Mouse (Mus musculus) forelimb bud, embryonic 11.5 days (tissue): Measurements from ENCODE around the gene Arrdc5.
"Not testable (repeated sequence)": the region's sequence is repeated elsewhere in the genome, so short reads cannot be mapped to it uniquely, and the experiment has no call there.

Experiments used
- DNase-seq: peaks from one replicate; pipeline ENCODE4 v3.0.0-alpha.2; 2012; ENCODE audit warnings: low read depth, low spot score

Arrdc5 gene

DNA sequence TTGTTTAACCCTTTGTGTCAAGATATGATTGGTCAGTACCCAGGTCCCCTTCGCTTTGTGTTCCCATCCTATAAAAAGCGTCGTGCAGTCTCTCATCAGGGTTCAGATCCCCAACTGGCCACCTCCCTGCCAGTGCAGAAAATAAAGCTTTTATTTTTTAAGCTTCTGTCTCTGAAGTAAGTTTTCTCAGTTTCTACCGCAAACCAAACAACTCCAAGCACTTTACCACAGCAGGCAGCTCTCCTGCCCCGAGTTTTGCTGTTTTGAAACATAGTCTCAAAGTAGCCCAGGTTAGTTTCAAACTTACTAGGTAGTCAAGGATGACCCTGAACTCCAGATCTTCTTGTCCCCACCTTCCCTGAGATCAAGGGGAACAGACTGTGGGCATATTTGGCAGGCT lies 21.7 kb downstream of the Arrdc5 start:
- DNase-seq = no peak

DNA sequence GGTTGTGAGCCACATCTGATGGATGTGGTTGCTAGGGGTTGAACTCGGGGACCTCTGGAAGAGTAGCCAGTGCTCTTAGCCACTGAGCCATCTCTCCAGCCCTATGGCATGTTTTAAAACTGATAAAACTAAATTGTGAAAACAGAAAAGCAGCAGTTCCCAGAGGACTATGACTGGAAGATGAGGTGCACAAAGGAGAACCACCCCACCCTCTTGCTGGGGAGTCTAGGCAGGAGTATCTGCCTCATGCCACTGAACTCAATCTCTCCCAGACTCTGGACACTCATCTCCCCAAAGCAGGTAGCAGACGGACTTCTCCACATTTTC lies 22.6 kb downstream of the Arrdc5 start:
- DNase-seq = no peak

DNA sequence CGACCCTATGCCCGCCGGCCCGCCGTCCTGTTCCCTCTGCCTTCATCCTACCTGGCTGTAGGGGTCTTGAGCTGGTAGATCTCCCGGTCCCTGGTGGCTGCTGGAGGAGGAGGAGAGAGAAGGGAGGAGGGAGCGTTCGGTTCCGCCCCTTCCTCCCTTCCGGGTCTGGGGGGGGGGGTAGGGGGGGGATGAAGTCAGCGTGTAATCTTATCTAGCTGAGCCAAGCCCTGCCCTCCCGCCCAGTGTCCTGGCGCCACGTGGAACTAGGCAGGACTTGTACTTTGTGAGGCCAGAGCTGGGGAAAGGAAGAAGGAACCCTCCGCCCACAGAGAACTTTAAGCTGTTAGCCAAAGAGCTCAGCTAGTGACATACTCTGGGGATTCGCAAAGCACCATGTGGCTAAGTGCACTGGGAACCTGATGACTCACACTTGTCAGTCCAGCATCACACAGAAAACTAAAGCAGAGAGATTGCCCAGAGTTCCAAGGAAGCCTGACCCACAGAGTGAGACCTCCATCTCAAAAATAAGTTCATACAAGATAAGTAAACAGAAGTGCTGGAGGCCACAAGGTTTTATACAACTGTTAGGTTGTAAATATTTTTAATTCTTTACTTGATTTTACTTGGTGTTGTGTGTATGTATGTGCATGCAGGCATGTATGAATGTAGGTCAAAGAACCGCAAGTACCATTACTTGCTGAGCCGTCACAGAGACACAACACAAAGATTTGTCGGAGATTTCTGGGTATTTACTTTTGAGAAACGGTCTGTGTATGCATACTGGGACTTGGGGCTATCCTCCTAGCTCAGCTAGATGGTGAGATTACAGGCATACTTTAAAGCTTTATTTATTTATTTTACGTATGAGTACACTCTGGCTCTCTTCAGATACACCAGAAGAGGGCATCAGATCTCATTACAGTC lies 23.2 kb downstream of the Arrdc5 start, which contains the start of gene Ticam1:
TSS of gene Ticam1 (minus strand) at position 144 of the 924 bp plus-strand sequence.
- DNase-seq = peak; percentile 98

DNA sequence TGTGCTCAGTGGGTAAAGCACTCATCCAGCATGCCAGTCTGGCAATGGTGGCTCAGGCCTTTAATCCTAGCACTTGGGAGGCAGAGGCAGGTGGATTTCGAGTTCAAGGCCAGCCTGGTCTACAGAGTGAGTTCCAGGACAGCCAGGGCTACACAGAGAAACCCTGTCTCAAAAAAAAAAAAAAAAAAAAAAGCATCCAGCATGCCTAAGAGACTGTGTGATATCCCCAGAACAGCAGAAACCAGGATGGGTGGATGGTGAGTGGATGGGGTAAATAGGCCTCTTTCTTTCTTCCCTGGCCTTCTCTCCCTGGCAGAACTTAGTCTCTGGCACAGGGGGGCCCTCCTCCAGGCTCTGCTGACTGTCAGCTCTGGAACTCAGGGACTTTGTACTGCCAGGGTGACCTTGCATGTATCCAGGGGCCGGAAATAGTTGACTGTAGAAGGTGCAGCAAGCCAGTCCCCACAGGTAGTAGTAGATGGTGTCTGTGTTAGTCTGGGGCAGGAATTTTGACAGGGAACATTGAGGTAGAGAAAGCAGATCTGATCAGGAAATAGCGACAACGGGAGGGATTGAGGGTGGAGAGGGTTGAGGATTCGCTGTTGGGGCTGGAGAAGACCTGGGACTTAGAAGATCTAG lies 24.1 kb downstream of the Arrdc5 start:
- DNase-seq = no peak

DNA sequence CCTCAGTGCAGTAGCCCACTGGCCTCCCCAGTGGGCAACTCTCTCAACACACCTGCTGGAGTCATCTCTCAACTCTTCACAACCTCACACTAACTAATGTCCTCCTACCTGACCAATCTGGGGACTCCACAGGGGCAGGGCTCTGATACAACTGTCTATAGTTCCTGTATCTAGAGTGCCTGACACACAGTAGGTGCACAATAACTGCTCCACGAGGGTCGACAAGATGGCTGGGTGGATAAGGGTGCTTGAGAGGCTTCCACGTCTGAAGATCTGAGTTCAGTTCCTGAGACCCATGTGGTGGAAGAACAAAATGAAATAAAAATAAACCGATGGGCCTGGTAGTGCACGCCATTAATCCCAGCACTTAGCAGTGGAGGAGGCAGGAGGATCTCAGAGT lies 26.1 kb downstream of the Arrdc5 start:
- no peak for DNase-seq

DNA sequence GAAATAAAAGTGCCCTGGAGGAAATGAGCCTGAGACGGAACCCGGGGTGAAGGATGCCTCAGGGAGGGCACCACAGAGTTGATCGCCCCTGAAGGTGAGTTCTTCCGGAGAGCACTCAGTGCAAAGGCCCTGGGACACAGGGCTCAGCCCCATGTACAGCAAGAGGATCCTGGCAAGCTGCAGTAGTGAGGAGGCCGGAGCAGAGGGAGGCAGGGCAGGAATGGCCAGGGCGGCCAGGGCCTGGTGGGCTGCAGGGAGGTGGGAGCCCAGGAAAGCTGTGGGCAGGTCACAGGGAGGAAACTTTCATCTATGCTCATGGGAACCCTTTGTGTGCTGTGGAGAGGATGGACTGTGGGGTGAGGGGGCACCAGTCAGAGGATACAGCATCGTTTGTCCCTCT lies 26.6 kb downstream of the Arrdc5 start:
- no peak for DNase-seq

DNA sequence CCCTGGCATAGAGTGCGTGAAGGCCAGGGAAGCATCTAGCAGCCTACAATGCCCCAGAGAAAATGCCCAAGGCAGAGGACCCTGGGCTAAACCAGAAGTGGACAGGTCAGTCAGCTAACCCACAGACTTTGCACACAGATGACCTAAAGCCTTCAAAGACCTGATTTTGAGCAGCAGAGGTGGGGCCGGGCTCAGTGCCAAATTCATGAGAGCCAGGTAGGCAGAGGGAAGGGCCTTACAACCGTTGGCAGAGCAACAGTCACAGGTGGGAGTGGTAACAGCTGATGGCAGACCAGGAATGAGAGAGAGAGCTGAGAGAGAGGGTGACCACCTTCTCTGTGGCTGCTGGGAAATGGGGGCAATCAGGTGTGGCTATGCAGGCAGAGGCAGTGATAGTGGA lies 27.4 kb downstream of the Arrdc5 start:
- DNase-seq = no peak

DNA sequence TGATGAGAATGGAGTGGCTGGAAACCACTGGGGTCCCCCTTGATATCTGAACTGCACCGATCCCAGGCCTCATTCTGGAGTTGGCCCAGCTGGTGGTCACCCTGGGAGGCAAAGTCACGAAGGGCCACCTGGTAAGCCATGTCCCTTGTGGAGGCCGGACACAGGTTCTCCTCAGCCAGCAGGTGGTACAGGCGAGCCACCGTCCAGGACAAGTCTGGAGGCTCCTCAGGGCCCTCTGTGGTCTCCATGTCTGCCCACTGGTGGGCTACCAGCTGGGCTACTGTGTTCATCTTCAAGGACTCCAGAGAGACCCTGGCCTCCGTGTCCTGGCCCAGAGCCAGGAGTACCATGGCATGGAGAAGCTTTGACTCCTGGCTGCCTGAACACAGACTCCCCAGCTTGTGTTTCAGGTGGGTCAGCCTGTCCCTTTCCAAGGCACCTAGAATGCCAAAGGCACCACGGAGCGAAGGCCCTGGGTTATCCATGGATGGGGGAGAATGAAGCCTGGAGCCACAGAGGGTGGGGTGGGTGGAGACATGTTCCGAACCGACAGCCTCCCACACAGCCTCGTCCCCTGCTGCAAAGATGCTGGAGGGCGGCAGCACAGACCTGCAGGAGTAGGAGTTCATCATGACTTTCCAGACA lies 28.4 kb downstream of the Arrdc5 start:
- no peak for DNase-seq

DNA sequence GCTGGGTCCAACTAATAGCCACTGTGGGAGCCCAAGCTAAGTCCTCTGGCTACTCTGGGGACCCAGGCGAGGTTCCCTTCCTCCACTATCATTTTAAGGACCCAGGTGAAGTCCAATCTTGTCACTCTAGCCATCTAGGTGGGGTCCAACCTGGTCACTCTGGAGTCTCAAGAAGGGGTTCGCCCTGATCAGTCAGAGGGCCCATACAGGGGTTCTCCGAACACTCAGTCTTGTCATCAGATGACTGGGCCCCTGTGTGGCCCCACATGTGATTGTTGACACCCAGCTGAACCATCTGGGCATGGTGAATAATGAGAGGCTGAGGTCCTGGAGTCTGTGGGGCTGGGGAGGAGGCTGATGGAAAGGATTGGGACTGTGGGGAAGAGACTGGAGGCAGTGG lies 30.3 kb downstream of the Arrdc5 start:
- no peak for DNase-seq

DNA sequence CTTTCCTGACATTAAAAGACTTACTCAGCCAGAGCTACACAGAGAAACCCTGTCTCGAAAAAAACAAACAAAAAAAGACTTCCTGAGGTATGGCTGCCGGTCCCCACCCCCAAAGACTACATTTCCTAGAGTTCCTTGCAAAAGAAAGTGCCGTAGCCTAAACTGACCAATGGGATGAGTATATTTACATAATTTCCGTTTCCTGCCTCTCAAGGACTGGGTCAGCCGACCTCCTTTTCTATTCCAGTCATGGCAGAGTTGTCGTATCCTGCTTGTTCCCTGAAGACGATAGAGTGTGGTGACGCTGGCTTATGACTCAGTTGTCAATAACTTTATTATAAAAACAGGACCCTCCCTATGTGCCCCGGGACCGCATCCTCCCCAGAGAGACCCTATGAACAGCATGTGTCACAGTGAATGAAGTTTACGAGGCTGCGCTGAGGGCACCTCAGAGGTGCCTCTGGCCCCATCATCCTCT lies 30.9 kb downstream of the Arrdc5 start:
- DNase-seq = peak; percentile 67

DNA sequence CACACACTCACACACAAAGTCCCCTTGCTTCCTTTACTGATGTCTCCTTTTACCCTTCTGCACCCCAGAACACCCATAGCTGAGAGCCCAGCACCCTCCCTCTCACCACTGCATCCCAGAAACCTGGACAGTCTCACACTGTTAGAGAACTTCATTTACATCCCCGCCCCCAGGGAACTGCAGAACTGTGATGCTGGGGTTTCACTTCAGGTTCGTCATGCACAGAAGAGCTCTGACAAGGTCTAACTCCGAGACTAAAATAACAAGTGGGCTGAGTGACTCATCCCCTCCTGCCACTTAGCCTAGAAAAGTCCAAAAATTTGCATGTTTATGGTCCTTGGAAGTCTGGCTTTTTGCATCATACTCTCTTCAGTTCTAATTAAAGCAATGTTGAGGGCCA lies 33.8 kb downstream of the Arrdc5 start:
- DNase-seq = no peak

DNA sequence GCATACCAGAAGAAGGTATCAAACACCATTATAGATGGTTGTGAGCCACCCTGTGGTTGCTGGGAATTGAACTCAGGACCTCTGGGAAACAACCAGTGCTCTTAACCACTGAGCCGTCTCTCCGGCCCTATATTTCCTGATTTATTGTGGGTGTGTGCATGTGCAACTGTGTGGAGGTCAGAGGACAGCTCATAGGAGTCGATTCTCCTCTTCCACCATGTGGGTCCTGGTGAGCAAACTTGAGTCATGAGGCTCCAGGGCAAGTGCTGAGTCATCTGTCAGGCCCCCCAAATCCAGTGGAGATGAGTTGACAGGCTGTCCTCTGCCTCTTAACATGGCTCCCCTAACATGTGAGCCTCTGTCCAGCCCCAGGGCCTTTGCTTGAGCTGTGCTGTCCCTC lies 34.2 kb downstream of the Arrdc5 start:
- no peak for DNase-seq

DNA sequence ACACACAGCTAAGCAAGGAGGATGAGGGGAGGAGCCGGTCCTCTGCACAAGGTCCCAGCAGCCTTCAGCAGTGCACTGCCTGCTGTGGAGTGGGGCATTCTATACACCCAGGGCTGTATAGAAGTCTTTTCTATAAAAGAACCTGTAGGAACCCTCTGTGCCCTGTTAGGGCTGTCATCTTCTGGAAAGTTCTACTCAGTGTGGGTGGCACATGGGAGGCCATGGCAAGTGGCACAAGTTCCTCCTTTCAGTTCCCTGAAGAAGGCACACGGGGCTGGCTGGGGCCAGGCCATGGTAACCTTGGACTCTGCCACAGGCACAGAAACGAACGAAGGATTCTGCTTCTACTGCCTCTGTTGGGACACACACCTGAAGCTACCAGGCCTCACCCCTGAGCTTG lies 35.1 kb downstream of the Arrdc5 start:
- DNase-seq = no peak

DNA sequence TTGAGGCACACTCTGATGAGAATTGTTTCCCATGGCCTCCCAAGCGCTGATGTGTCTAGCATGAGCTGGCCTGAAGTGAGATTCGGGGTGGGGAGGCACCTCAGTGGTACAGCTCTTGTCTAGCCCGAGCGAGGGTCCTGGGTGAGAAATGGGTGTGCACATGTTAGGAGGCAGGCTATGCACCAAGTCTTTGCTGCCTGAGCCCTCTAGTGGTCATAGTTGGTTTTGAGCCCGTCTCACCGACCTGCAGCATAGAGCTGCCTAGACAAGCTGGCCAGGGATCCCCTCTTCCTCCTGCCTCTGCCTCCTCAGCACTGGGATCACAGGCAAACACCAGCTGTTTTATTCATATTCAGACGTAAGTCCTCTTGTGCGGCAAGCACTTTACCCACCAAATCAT lies 36.1 kb downstream of the Arrdc5 start:
- peak; percentile 76 for DNase-seq

DNA sequence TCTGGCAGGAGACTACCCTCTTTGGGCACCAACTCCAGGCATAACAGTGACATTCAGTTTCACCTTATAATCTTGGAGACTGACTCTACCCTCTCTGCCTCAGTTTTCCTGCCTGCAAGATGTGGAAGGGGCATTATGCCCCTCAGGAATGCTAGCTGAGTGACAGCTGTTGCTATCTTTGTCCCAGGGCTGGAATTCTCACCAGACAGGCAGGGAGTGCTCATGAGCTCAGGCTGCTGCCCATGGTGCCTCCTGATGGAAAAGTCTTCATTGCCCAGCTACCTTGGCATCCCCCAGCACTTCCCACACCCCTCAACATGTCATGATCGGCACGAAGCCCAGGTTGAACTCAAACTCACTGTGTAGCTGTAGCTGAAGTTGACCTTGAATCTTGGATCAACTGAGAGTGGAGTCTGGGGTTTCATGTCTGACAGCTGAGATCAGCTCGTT lies 37.4 kb downstream of the Arrdc5 start:
- no peak for DNase-seq

DNA sequence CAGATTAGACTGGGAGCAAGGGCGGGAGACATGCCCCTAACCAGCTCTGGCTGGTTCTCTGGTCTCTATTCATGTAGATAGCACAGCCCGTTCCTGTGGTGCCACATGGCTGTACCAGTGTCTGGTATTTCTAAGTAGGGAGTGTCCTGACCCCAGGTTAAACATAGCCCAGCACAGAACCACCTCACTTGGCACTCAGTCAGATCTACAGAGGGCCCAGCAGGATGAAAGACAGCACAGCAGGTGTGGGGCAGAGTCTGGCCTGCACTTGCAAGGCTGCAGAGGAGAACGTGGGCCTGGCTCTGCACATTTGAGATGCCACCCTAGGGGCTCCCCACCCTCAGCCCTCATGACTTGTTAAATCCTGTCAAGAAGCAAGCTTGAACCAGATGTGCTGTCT lies 38.9 kb downstream of the Arrdc5 start:
- DNase-seq = no peak

DNA sequence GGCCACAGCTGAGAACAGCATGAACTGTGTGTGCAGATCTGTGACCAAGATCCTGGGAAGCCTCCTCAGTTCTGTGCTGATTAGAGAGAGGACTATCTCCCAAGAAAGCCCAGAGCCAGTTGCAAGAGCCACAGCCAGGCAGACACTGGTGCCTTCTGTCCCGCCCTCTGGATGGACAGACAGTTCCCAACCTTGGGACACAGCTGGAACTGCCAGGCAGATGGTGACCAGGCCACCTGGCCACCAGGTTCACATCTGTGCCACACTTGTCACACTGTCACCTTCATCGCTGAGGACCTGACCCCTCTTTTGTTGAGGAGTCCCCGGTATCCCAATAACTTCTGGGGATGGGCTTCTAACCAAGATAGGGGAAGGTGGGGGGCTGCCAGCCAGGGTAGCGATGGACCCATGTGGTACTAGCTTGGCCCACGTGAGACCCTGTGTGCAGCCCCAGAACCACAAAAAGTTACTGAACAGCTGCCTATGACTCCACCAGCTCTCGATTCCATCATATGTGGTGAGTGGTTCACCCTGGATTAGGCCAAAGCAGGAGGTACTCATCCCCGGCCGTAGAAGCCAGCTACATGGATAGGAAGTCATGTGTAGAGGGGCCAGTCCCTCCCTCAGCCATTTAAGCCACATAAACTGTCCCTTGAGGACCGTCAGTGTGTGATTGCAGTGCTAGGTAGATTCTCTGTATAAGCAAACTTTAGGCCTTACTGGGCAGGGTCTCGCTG lies 40.6 kb downstream of the Arrdc5 start:
- no peak for DNase-seq

DNA sequence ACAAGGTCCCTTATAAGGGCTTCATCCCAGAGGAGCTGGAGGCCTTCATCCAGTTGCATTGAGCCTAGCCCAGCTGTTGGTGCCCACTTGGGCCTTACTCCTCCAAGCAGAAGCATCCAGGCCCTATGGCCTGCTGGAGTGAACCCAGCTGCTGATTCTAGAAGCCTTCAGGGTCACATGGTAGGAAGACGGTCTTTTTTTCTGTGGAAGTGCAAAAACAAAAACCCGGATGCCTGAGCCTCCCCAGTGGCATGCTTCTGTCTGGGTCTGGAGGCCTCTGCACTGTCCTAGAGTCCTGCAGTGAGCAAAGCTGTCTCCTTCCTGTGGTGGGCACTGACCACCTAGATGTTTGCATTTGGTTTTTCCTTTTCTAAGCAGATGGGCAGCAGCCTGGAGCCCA lies 41.3 kb downstream of the Arrdc5 start:
- not testable (repeated sequence) for DNase-seq

DNA sequence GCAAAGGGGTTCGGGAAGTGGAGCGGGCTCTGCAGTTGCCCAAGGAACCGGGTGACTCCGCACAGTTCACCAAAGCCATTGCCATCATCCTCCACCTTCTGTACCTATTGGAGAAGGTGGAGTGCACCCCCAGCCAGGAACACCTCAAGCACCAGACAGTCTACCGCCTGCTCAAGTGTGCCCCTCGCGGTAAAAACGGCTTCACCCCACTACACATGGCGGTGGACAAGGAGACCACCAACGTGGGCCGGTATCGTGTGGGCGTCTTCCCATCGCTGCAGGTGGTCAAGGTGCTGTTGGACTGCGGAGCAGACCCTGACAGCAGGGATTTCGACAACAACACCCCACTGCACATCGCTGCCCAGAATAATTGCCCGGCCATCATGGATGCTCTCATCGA lies 41.8 kb downstream of the Arrdc5 start:
- not testable (repeated sequence) for DNase-seq

DNA sequence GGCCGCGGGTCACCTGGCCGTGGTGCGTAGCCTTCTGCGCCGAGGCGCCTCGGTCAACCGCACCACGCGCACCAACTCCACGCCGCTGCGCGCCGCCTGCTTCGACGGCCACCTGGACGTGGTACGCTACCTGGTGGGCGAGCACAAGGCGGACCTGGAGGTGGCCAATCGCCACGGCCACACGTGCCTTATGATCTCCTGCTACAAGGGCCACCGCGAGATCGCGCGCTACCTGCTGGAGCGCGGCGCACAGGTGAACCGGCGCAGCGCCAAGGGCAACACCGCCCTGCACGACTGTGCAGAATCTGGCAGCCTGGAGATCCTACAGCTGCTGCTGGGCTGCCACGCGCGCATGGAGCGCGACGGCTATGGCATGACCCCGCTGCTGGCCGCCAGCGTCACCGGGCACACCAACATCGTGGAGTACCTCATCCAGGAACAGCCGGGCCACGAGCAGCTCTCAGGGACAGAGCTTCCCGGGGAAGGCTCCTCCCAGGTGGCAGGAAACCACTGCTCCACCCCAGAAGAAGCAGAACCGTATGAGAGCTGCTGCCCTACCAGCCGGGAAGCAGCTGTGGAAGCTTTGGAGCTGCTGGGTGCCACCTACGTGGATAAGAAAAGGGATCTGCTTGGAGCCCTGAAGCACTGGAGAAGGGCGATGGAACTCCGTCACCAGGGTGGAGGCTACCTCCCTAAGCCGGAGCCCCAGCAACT lies 42.7 kb downstream of the Arrdc5 start:
- DNase-seq = no peak

DNA sequence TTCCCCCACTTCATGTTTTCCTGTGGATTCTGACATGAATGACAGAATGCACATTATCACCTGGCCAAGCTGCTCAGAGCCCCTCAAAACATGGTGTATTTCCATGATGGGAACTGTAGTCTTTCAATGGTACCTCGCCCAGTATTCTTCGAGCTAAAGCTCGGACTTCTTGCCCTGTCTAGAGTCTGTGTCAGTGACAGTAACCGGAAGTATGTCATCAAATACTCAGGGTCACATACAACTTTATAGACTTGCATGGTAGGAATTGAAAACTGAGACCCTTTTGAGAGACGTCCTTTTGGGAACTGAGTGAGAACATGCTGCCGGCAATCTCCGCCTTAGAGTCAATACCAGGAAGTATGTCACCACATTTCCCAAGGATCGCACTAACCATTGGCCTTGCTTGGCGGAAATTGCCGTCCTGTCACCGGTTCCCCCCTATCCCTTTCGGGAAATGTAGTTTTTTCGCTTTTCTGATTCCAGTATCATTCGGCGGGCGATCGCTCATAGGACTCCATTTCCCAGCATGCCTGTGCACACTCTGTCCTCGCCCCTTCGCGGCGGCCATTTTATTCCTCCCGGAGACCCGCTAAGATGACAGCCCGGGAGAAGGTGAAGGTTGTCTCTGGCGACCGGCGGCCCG lies 43.7 kb downstream of the Arrdc5 start, which contains the start of gene Fem1a:
TSS of gene Fem1a (plus strand) at position 572 of the 643 bp plus-strand sequence.
- peak; percentile 98 for DNase-seq
